Comparison of ENCODE assay signal across 9 mouse cellular contexts in the genomic region with DNA sequence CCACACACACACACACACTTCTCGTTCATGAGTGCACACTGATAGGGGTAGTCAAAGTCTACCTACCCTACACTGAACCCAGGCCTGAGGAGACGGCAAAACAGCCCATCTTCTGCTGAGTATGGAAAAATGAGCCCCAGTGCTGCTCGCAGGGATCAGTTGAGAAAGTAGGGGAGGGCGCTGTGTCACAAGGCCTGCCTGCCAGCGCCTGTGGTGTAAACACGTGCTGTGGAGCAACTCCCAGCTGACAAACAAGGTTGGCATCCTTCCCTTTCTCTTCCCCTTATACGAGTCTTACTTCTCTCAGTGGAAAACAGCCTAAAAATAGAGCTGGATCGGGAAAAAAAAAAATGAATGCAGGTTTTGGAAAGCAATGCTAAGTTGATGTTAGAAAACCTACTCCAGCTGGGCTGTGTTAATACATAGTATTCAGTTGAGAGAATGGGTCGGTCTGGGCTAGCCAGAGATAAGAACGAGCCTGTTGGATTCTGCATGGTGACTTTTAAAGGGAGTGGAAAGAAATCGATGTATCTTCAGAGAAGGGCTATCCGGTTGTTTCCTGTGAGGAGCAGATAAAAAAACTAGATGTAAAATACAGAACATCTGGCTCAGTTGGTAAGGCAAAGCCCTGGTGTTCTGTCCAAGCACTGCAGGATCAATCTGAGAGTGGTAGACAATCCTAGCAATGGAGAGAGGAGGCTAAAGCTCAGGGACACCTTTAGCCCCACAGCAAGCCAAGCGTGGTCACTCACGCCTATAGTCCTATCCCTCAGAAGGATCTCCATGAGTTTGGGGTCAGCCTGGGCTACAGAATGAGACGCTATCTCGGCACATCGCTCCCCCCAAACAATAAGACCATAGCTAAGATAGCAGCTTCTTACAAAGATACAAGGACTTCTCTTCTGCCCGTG. TPM values are rescaled to one million over a fixed set of nuclear protein-coding genes. Genes with fewer than 3 reads are reported as not detected.
DNase-seq lines count a peak whose midpoint lies in the region; ATAC-seq and TF ChIP-seq lines count a peak whose summit lies in the region.
"Had no signal": no experiment of that assay in that cellular context is flagged by ENCODE, and none has a peak within 500 bp of the region (broad histone marks: within the 10 kb centered on the region; RNA-seq: fewer than 3 reads in every experiment).

No protein-coding gene starts in this region.

- H3K79me2 ChIP-seq in heart, adult 2 months (replicated peaks; ENCODE audit: control insufficient read depth, insufficient read depth, low read length), result no peaks in the 10 kb centered on the region
- 0 out of 2 replicates have a peak, but pooled peaks cover 4% of the 10 kb centered on the region for H3K79me2 ChIP-seq in liver, adult 2 months (ENCODE audit: control insufficient read depth, insufficient read depth, low read length)

- TF ChIP-seq CTCF in intestine, postnatal 0 days (IDR thresholded peaks at IDR 0.05; ENCODE audit: low read depth), result no peak
- TF ChIP-seq CTCF in heart, adult 2 months (IDR thresholded peaks at IDR 0.05), result peak; percentile 14; the same call in 1 of the 2 replicates
- TF ChIP-seq CTCF in liver, adult 2 months (IDR thresholded peaks at IDR 0.05; ENCODE audit: low read depth, low read length), result no peak

- ATAC-seq in intestine, embryonic 15.5 days, result peak; percentile 47; the same call in 1 of the 2 replicates
- no peak for ATAC-seq in intestine, postnatal 0 days
- ATAC-seq in hindbrain, embryonic 13.5 days (ENCODE audit: low FRiP score), result no peak

- no peak overlapping the region for H3K4me3 ChIP-seq in intestine, embryonic 15.5 days (replicated peaks)
- no peak overlapping the region for H3K4me3 ChIP-seq in intestine, postnatal 0 days (ENCODE audit: low read depth, low read length)
- no peak overlapping the region for H3K4me3 ChIP-seq in heart, adult 2 months
- H3K4me3 ChIP-seq in liver, adult 2 months (ENCODE audit: insufficient read depth, low read depth, low read length), result no peak overlapping the region
- H3K4me3 ChIP-seq in hindbrain, embryonic 13.5 days, result no peak overlapping the region
- H3K4me3 ChIP-seq: neural tube, embryonic 12.5 days had no signal

- H3K9ac ChIP-seq in intestine, embryonic 15.5 days, result no peak overlapping the region
- H3K9ac ChIP-seq in intestine, postnatal 0 days (ENCODE audit: low read depth, low read length), result no peak overlapping the region
- H3K9ac ChIP-seq in heart, adult 2 months (ENCODE audit: low read depth, low read length), result peak overlapping the region; percentile 64
- peak overlapping the region; percentile 62 for H3K9ac ChIP-seq in liver, adult 2 months (ENCODE audit: low read depth, low read length)
- H3K9ac ChIP-seq in hindbrain, embryonic 13.5 days, result no peak overlapping the region
- H3K9ac ChIP-seq: neural tube, embryonic 12.5 days had no signal

- H3K4me2 ChIP-seq in intestine, embryonic 15.5 days (replicated peaks), result no peak overlapping the region
- H3K4me2 ChIP-seq in intestine, postnatal 0 days (replicated peaks; ENCODE audit: low read depth), result no peak overlapping the region
- no peak overlapping the region for H3K4me2 ChIP-seq in hindbrain, embryonic 13.5 days
- H3K4me2 ChIP-seq: neural tube, embryonic 12.5 days had no signal

- H3K27ac ChIP-seq in intestine, embryonic 15.5 days, result no peak overlapping the region
- H3K27ac ChIP-seq in intestine, postnatal 0 days (ENCODE audit: low read depth, low read length), result no peak overlapping the region
- peak overlapping the region; percentile 60 for H3K27ac ChIP-seq in heart, adult 2 months
- peak overlapping the region; percentile 61 for H3K27ac ChIP-seq in liver, adult 2 months (replicated peaks; ENCODE audit: insufficient read depth, low read depth, low read length)
- H3K27ac ChIP-seq in hindbrain, embryonic 13.5 days, result no peak overlapping the region
- H3K27ac ChIP-seq: neural tube, embryonic 12.5 days had no signal

- peaks cover 4% of the 10 kb centered on the region; the same call in 1 of the 2 replicates for H3K4me1 ChIP-seq in intestine, embryonic 15.5 days (replicated peaks)
- H3K4me1 ChIP-seq in intestine, postnatal 0 days (replicated peaks; ENCODE audit: control insufficient read depth, insufficient read depth, low read length), result no peaks in the 10 kb centered on the region
- peaks cover 13% of the 10 kb centered on the region for H3K4me1 ChIP-seq in heart, adult 2 months (ENCODE audit: control insufficient read depth, insufficient read depth, low read length)
- no peaks in the 10 kb centered on the region for H3K4me1 ChIP-seq in liver, adult 2 months (ENCODE audit: control insufficient read depth, insufficient read depth, low read length)
- H3K4me1 ChIP-seq in hindbrain, embryonic 13.5 days (replicated peaks), result no peaks in the 10 kb centered on the region
- H3K4me1 ChIP-seq: neural tube, embryonic 12.5 days had no signal

- no peaks in the 10 kb centered on the region for H3K36me3 ChIP-seq in intestine, embryonic 15.5 days
- no peaks in the 10 kb centered on the region for H3K36me3 ChIP-seq in intestine, postnatal 0 days (ENCODE audit: control insufficient read depth, insufficient read depth)
- no peaks in the 10 kb centered on the region for H3K36me3 ChIP-seq in heart, adult 2 months (ENCODE audit: control insufficient read depth, insufficient read depth, low read length)
- H3K36me3 ChIP-seq in liver, adult 2 months (ENCODE audit: control insufficient read depth, insufficient read depth, low read length), result no peaks in the 10 kb centered on the region
- H3K36me3 ChIP-seq in hindbrain, embryonic 13.5 days, result no peaks in the 10 kb centered on the region
- H3K36me3 ChIP-seq: neural tube, embryonic 12.5 days had no signal

- H3K27me3 ChIP-seq in intestine, embryonic 15.5 days (replicated peaks), result no peaks in the 10 kb centered on the region
- no peaks in the 10 kb centered on the region for H3K27me3 ChIP-seq in intestine, postnatal 0 days (replicated peaks; ENCODE audit: control insufficient read depth, insufficient read depth, low read length)
- no peaks in the 10 kb centered on the region for H3K27me3 ChIP-seq in heart, adult 2 months (ENCODE audit: control insufficient read depth, insufficient read depth, low read length)
- no peaks in the 10 kb centered on the region for H3K27me3 ChIP-seq in liver, adult 2 months (ENCODE audit: control insufficient read depth, insufficient read depth, low read length)
- no peaks in the 10 kb centered on the region for H3K27me3 ChIP-seq in hindbrain, embryonic 13.5 days
- H3K27me3 ChIP-seq: neural tube, embryonic 12.5 days had no signal

- peak; percentile 71 for DNase-seq in adrenal gland, adult 8-10 months
- DNase-seq in heart, adult 2 months, result peak; percentile 71 to 80
- DNase-seq in liver, adult 2 months (ENCODE audit: extremely low read depth, low read depth, low spot score), result peak; percentile 44
- DNase-seq in right cerebral cortex, adult 2 months (ENCODE audit: low spot score in 2 of 2), result peak; percentile 18 to 27
- no peak for DNase-seq in embryo, embryonic 10 days (ENCODE audit: low spot score)

- intact Hi-C loops in heart, adult 2 months (cut with DNase I), result no loop called here

- 59% methylated on average over 18 of the region's 18 CpGs for WGBS in intestine, embryonic 15.5 days
- WGBS in intestine, postnatal 0 days, result 63% methylated on average over 18 of the region's 18 CpGs
- WGBS in heart, adult 2 months, result 36% methylated on average over 18 of the region's 18 CpGs
- WGBS in liver, adult 2 months, result 65% methylated on average over 18 of the region's 18 CpGs
- 74% methylated on average over 18 of the region's 18 CpGs for WGBS in hindbrain, embryonic 13.5 days

- H3K9me3 ChIP-seq in intestine, embryonic 15.5 days, result no peaks in the 10 kb centered on the region
- no peaks in the 10 kb centered on the region for H3K9me3 ChIP-seq in intestine, postnatal 0 days (ENCODE audit: control insufficient read depth)
- H3K9me3 ChIP-seq in hindbrain, embryonic 13.5 days, result no peaks in the 10 kb centered on the region
- H3K9me3 ChIP-seq: neural tube, embryonic 12.5 days had no signal

- peak; percentile 30; the same call in 1 of the 2 replicates for TF ChIP-seq POLR2A in heart, adult 2 months (IDR thresholded peaks at IDR 0.05; ENCODE audit: insufficient read depth, low read depth, low read length)
- TF ChIP-seq POLR2A in liver, adult 2 months (IDR thresholded peaks at IDR 0.05; ENCODE audit: extremely low read depth, insufficient read depth, low read length), result no peak

- peak; percentile 68 for TF ChIP-seq EP300 in heart, adult 2 months (IDR thresholded peaks at IDR 0.05; ENCODE audit: insufficient read depth, low read depth, low read length)

RNA-seq across cellular contexts. Expression of gene Pfkfb3, which starts 40.6 kb away (rescaled TPM):
- 18.9 and 20.7 TPM in 2 replicates for polyA plus RNA-seq in intestine, embryonic 15.5 days (2015; fragmentation: Nextera tagmentation; extraction: Ambion mirVana)
- polyA plus RNA-seq in intestine, postnatal 0 days (2015; fragmentation: Nextera tagmentation; extraction: Ambion mirVana), result 12.7 and 13.4 TPM in 2 replicates
- 100 to 1,000 TPM in 1 of 4 experiments, 10 to 100 TPM in 3; 62.7 to 118 (median 75.9) TPM for total RNA-seq in adrenal gland, adult 8-10 months (2022)
- 10 to 100 TPM in 1 of 2 experiments, 1 to 10 TPM in 1; 9.0 to 12.1 TPM for total RNA-seq in heart, adult 2 months (2021)
- 13.1 and 14.3 TPM in 2 replicates for polyA plus RNA-seq in heart, adult 2 months (2012; rRNA removed)
- 6.3 and 10.2 TPM in 2 replicates for total RNA-seq in liver, adult 2 months (2014; rRNA removed)
- polyA plus RNA-seq in liver, adult 2 months (2012; rRNA removed), result 2.3 and 5.1 TPM in 2 replicates
- 27.3 and 27.5 TPM in 2 replicates for polyA plus RNA-seq in hindbrain, embryonic 13.5 days (2015; fragmentation: Nextera tagmentation; extraction: Ambion mirVana)

Comparison
In these comparisons a context has a peak if more than half of its experiments do, and no peak if none do; other contexts are left out.
1. H3K27ac ChIP-seq: peak in heart, adult 2 months (single experiment) and liver, adult 2 months (single experiment); none in intestine, embryonic 15.5 days (single experiment), intestine, postnatal 0 days (single experiment) and hindbrain, embryonic 13.5 days (single experiment).
2. H3K9ac ChIP-seq: peak in heart, adult 2 months (single experiment) and liver, adult 2 months (single experiment); none in intestine, embryonic 15.5 days (single experiment), intestine, postnatal 0 days (single experiment) and hindbrain, embryonic 13.5 days (single experiment).